Mouse (Mus musculus) ES-CJ7 (cell line): ENCODE results near the gene Igf1.
A peak's percentile ranks its signal among the peaks of the same experiment; 100 is the strongest.

Experiments used
- DNase-seq: peaks from one replicate; pipeline ENCODE4 v3.0.0; 2011; ENCODE audit warnings: low read depth, low spot score

Igf1 gene

GRCm38 (mm10) chr10:87860181-87861103 lies 2.4 kb downstream of the Igf1 start:
- DNase-seq: peak; percentile 14

GRCm38 (mm10) chr10:87861104-87861455 lies 3.0 kb downstream of the Igf1 start:
- DNase-seq: peak; percentile 37

DNA sequence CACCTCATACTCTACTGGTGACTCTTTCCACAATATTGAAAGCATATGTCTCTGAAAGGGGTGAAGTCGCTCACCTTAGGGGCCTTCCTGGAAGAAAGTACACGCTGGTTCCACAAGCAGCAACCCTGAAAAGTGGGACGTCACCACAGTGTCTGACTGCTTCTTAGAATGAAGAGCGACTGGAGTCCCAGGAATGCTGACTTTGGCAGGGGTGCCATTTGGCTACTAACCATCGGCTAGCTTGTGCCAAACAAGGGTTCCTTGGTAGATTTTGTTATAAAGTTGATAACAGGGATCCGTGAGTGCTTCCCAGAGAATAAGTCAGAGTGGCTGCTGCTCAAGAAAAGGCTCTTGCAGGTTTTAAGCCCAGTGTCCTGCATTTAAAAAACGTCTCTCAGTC lies 4.8 kb downstream of the Igf1 start:
- DNase-seq: no peak

DNA sequence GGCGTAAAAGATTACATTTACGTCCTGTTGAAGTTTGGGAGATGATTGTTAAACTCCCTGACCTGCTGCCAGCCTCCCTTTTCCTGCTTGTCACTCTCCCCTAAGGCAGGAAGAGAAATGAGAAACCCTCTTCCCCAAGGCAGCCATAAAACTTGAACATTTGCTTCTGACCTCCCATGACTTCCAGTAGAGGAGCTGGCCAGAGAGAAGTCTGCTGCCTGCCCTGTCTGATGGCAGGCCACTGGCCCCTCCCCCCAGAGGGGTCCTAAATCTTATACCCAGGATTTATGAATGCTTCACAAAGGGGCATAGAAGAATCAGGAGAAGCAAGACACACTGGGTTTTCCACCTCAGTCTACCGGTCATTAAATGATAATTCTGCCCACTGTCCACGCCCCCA lies 5.3 kb downstream of the Igf1 start:
- no peak for DNase-seq

GRCm38 (mm10) chr10:87865712-87866111 lies 7.6 kb downstream of the Igf1 start:
- DNase-seq: no peak

DNA sequence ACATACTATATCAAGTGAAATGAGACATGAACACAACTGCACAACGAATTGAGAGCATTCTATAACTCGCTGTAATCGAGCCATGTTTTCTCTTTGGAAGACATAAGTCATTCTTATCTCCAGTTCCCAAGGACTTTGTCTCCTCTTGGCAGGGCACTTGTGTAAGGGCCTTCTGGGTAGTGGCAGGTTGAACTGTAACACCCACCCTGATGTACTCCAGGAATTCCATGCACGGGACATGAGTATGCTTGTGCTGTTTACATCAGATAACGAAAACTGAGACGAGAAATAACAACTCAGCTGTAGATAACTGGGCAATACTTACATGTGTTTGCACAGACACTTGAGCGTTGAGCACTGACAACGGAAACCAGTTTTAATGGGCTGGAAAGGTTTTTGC lies 8.4 kb downstream of the Igf1 start:
- no peak for DNase-seq

GRCm38 (mm10) chr10:87867217-87867616 lies 9.2 kb downstream of the Igf1 start:
- no peak for DNase-seq

DNA sequence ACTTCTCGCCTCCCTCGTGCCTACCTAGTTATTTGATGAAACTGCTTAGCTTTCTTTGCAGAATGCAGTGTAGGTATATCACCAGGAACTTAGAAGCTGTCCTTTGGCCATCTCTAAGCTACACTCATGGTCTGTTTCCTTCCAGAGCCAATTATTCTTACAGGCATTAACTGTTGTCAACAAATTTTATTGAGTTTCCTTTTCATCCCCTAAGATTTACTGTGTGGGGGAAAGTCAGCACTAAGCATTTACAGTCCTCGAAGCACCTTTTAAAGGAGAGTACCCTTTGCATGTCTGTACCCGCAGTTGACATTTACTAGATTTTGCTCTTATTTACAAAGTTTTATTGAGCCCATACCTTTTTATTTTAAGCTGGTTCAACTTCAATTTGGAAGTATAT lies 9.6 kb downstream of the Igf1 start:
- no peak for DNase-seq

DNA sequence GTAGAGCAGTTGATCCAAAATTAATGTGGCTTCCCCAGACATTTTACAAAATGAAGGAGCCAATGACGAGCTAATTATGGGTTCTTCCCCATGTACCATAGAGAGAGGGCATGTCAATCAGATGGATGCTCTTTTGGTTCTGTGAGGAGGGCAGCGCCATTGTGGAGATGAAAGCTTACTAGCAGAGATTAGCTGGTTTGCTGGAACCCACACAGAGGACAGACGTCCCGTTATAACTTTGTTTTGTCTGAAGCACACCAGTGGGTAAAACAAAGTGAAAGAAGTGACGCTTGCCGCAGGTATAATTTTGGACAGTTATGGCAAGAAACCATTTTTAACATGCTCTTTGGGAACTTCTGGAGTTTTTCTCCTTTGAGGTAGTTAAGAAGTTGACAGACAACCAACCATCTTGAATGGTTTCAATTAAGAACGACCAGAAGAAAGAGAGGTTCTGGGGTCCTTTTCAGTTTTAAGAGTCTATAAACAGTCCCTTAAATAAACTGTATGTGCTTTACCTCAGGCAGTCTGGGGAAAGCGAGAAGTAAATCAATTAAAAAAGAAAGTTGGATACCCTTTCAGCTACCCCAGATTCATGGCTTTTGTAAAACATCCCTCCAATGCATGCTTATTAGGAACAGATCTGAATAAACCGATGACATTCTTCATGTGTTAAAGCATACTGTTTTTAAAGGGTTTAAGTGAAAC lies 10.4 kb downstream of the Igf1 start:
- DNase-seq: no peak

DNA sequence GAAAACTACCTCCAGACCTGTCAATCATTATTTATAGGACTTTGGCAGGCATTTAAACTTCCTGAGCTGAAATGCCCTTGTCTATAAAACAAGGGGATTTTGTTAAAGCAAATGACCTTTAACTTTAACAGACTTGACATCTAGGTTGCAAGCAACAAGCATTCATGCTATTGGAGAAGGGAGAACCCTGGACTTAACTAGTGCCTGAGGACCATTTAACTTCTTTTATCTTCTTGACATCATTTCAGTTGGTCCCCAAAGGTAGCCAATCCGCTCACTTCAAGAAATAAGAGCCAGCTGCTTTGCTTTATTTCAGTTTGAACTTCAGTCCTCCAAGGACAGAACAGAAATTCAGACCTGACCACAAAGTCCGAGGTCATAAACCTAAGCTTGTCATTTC lies 11.1 kb downstream of the Igf1 start:
- DNase-seq: no peak

DNA sequence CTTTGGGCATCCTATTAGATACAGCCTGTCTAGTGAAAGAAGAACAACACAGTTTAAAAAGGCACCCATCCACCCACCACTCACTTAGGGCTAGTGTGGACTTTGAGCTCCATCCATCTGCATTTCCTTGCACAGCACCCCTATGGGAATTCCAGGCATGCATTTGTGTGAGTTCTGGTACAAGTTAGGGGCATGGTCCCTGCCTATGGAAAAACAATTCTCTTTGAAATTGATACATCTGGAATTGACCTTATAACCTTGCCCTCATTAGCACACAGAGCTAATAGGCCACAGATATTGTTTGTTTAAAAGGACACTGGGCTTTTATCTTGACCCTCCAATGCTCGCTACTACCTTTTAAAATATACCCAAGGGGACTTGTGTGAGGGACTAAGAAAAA lies 11.6 kb downstream of the Igf1 start:
- no peak for DNase-seq

- DNase-seq: no peak
These were observed 14.0 kb downstream of the Igf1 start for GRCm38 (mm10) chr10:87871863-87872647.

GRCm38 (mm10) chr10:87872854-87873253 lies 14.8 kb downstream of the Igf1 start:
- no peak for DNase-seq

DNA sequence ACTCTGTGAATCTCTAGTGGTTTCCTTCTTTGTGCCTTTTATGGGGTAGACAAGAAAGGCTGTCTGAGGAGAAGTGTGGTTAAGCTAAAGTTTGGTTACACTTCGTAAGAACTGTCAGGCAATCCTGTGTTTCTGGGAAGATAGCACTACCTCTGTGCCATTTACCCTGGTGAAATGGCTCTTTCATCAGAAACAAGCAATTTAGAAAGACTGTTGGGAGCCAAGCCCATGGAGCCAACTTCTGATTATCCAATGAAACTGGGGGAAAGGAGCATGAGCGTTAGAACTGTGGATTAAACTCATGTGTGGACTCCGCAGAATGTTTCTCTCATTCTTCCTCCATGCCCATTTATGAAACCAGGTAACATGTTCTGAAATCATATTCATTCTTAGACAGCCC lies 15.5 kb downstream of the Igf1 start:
- DNase-seq: no peak

GRCm38 (mm10) chr10:87880071-87880785 lies 22.2 kb downstream of the Igf1 start:
- no peak for DNase-seq

GRCm38 (mm10) chr10:87885326-87886040 lies 27.4 kb downstream of the Igf1 start:
- no peak for DNase-seq

DNA sequence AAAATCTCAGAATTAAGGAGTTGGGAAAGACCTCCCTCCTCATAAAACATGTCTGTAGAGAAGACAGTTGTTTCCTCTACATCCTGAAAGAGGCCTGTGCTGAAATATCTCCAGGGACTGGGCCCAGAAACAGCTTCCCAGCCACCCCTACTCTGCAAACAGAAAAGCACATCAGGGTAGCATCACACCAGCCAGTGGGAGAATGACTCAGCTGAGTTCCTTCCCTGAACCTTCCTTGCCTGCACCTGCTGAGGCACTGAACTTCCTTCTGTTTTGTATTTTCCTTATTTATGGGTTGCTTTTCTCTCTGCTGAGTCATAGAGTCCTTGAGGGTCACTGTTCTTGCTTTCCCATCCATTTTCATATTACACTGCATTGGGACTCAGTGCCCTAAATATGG lies 31.8 kb downstream of the Igf1 start:
- DNase-seq: no peak

GRCm38 (mm10) chr10:87892256-87892655 lies 34.2 kb downstream of the Igf1 start:
- no peak for DNase-seq

DNA sequence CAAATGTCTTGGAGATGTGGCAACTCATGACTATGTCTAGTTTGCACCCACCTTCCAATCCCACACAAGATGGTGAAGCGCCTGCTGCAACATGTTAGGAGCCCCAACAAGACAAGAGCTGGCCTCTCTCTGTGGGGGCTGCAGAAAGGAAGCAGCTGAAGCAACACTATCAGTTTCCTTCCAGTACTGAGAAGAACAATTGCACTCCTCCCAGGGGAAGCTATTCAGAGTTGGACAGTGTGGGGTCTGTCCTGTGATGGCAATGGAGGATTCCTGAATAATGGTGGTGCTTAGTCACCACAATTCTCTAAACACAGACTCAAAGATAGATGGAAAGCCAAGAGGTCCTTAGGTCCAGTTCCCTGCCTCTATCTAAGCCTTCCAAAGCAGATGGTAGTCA lies 35.2 kb downstream of the Igf1 start:
- DNase-seq: no peak

- no peak for DNase-seq
These were observed 36.5 kb downstream of the Igf1 start for GRCm38 (mm10) chr10:87894461-87895120.
